22 mouse cellular contexts compared by ENCODE assay signal in genomic region chr12:15911254-15911991, GRCm38 (mm10).
A peak's percentile ranks its signal among the peaks of the same experiment; 100 is the strongest.
DNase-seq lines count a peak whose midpoint lies in the region; ATAC-seq and TF ChIP-seq lines count a peak whose summit lies in the region.
"Had no signal": no experiment of that assay in that cellular context is flagged by ENCODE, and none has a peak within 500 bp of the region (broad histone marks: within the 10 kb centered on the region; RNA-seq: fewer than 3 reads in every experiment).

No protein-coding gene starts in this region.

- no peak for TF ChIP-seq CTCF in CH12.LX (conservative IDR thresholded peaks at IDR 0.05 in 1 of 2, IDR thresholded peaks at IDR 0.05 in 1 of 2; ENCODE audit: low read depth in 2 of 2, low read length in 2 of 2)

- H3K9me3 ChIP-seq in CH12.LX (replicated peaks; ENCODE audit: low read length): no peaks in the 10 kb centered on the region
- H3K9me3 ChIP-seq: embryonic facial prominence, embryonic 10.5 days; embryonic facial prominence, embryonic 12.5 days; forebrain, embryonic 13.5 days; forebrain, embryonic 15.5 days had no signal

- H3K27me3 ChIP-seq in CH12.LX (replicated peaks): no peaks in the 10 kb centered on the region
- H3K27me3 ChIP-seq: embryonic facial prominence, embryonic 12.5 days; forebrain, embryonic 13.5 days; forebrain, embryonic 15.5 days; Patski had no signal

- DNase-seq in CH12.LX (ENCODE audit: extremely low read depth): peak; percentile 58
- no peak for DNase-seq in right cerebral cortex, postnatal 10 days (ENCODE audit: low spot score in 2 of 2)
- no peak for DNase-seq in heart, adult 18-20 months
- no peak for DNase-seq in spleen, postnatal 10 days (ENCODE audit: low spot score in 2 of 2)
- DNase-seq: adrenal gland, postnatal 10 days; adrenal gland, postnatal 25 days; cerebellum, adult 11 months; cerebellum, adult 18-20 months; cerebellum, adult 8-10 months; cerebellum, adult 9-11 months; cerebellum, postnatal 14 days; cerebellum, postnatal 36 days; forebrain, postnatal 0 days had no signal

- no peaks in the 10 kb centered on the region for H3K79me2 ChIP-seq in CH12.LX (replicated peaks; ENCODE audit: control insufficient read depth, extremely low read depth, insufficient read depth, poor library complexity, severe bottlenecking)

- no peaks in the 10 kb centered on the region for H3K36me3 ChIP-seq in CH12.LX (replicated peaks in 1 of 2; ENCODE audit: control insufficient read depth in 1 of 2, insufficient read depth in 1 of 2, low read length in 1 of 2)
- H3K36me3 ChIP-seq: embryonic facial prominence, embryonic 10.5 days; embryonic facial prominence, embryonic 12.5 days; forebrain, embryonic 15.5 days had no signal

- peaks cover 13 to 27% of the 10 kb centered on the region in 2 experiments; a peak in 3 of 4 replicates for H3K4me1 ChIP-seq in CH12.LX (ENCODE audit: control insufficient read depth in 1 of 2, insufficient read depth in 2 of 2)
- H3K4me1 ChIP-seq: embryonic facial prominence, embryonic 10.5 days; embryonic facial prominence, embryonic 12.5 days; forebrain, embryonic 13.5 days; forebrain, embryonic 15.5 days had no signal

- no peak for TF ChIP-seq POLR2A in CH12.LX (IDR thresholded peaks at IDR 0.05; ENCODE audit: low read depth, low read length)

- no peak overlapping the region for H3K9ac ChIP-seq in CH12.LX (ENCODE audit: insufficient read depth, low read depth)
- H3K9ac ChIP-seq: embryonic facial prominence, embryonic 12.5 days; forebrain, embryonic 13.5 days; forebrain, embryonic 15.5 days; forebrain, postnatal 0 days had no signal

- in situ Hi-C loops in CH12.LX (cut with MboI; ENCODE audit: low pct_ligation_motif_present, low pct_unique_long_range_greater_than_20kb, low sequenced_read_pairs): loop anchor here (10.0 kb wide), 1 partner anchor 623 kb away; no protein-coding TSS in a partner anchor

- peak; percentile 68 for TF ChIP-seq EP300 in CH12.LX (IDR thresholded peaks at IDR 0.05; ENCODE audit: low read length)

- TF ChIP-seq RAD21 in CH12.LX (IDR thresholded peaks at IDR 0.05; ENCODE audit: low read depth, low read length): no peak

- dilution Hi-C loops in CH12.LX (cut with MboI; ENCODE audit: extremely low pct_ligation_motif_present, extremely low pct_unique_long_range_greater_than_20kb, low sequenced_read_pairs): no loop called here

- no peak overlapping the region for H3K4me3 ChIP-seq in CH12.LX (replicated peaks in 1 of 3; ENCODE audit: low read depth in 2 of 3, low read length in 2 of 3, poor library complexity in 1 of 3)
- H3K4me3 ChIP-seq: embryonic facial prominence, embryonic 10.5 days; embryonic facial prominence, embryonic 12.5 days; forebrain, embryonic 13.5 days; forebrain, embryonic 15.5 days had no signal

- ATAC-seq in common myeloid progenitor, adult 5-6 weeks (replicated peaks; ENCODE audit: low read depth, poor library complexity, severe bottlenecking): peak; percentile 68
- ATAC-seq in megakaryocyte-erythroid progenitor cell, adult 5-6 weeks (replicated peaks; ENCODE audit: low FRiP score, low TSS enrichment, poor library complexity, severe bottlenecking): peak; percentile 87
- ATAC-seq: activated CD4-positive, CD25-positive, alpha-beta regulatory T cell, adult 4 months; CD4-positive, CD25-positive, alpha-beta regulatory T cell, adult 4 months; forebrain, embryonic 13.5 days; forebrain, embryonic 15.5 days; forebrain, postnatal 0 days had no signal

- no peak overlapping the region for H3K27ac ChIP-seq in CH12.LX (ENCODE audit: insufficient read depth, low read depth)
- H3K27ac ChIP-seq: embryonic facial prominence, embryonic 10.5 days; embryonic facial prominence, embryonic 12.5 days; forebrain, embryonic 13.5 days; forebrain, embryonic 15.5 days had no signal

- no peak overlapping the region for H3K4me2 ChIP-seq in CH12.LX (ENCODE audit: insufficient read depth, low read depth, poor library complexity, severe bottlenecking)
- H3K4me2 ChIP-seq: embryonic facial prominence, embryonic 12.5 days; forebrain, embryonic 13.5 days; forebrain, embryonic 15.5 days had no signal

TF ChIP-seq in CH12.LX, 34 proteins besides CTCF, POLR2A, EP300 and RAD21:
- TF ChIP-seq RCOR1 (conservative IDR thresholded peaks at IDR 0.05; ENCODE audit: low read depth, low read length) (no peak), BHLHE40 (IDR thresholded peaks at IDR 0.05; ENCODE audit: low read depth, low read length) (peak; percentile 34), ETS1 (conservative IDR thresholded peaks at IDR 0.05; ENCODE audit: low read depth, low read length) (peak; percentile 34; the same call in 1 of the 2 replicates), MYC (IDR thresholded peaks at IDR 0.05; ENCODE audit: low read depth, low read length) (no peak), UBTF (IDR thresholded peaks at IDR 0.05; ENCODE audit: low read depth, low read length) (no peak)
